Mouse (Mus musculus): Measurements from ENCODE around the gene Mfap1b.
"Not testable (repeated sequence)": the region's sequence is repeated elsewhere in the genome, so short reads cannot be mapped to it uniquely, and the experiment has no call there.

- not testable (repeated sequence) for TF ChIP-seq E2F4 (IDR thresholded peaks at IDR 0.05; ENCODE audit: insufficient replicate concordance, low read depth, low read length); TBP (conservative IDR thresholded peaks at IDR 0.05; ENCODE audit: low read depth, low read length); CTCF (conservative IDR thresholded peaks at IDR 0.05 in 1 of 2, IDR thresholded peaks at IDR 0.05 in 1 of 2; ENCODE audit: low read depth in 2 of 2, low read length in 2 of 2); MAX (IDR thresholded peaks at IDR 0.05; ENCODE audit: low read length); CHD2 (IDR thresholded peaks at IDR 0.05; ENCODE audit: low read length); POLR2A (IDR thresholded peaks at IDR 0.05; ENCODE audit: low read depth, low read length); ZKSCAN1 (IDR thresholded peaks at IDR 0.05; ENCODE audit: borderline replicate concordance, low read depth, low read length); ETS1 (conservative IDR thresholded peaks at IDR 0.05; ENCODE audit: low read depth, low read length); USF1 (IDR thresholded peaks at IDR 0.05; ENCODE audit: low read depth, low read length); EP300 (IDR thresholded peaks at IDR 0.05; ENCODE audit: low read length)
These were observed 10.5 kb upstream of the Mfap1b start for GRCm38 (mm10) chr2:121484403-121484802.
